Mouse (Mus musculus) spleen, adult 2 months (tissue): ENCODE data around the gene Vmn2r58. TPM values are rescaled to one million over a fixed set of nuclear protein-coding genes. Genes with fewer than 3 reads are reported as not detected.
"Not testable (repeated sequence)": the region's sequence is repeated elsewhere in the genome, so short reads cannot be mapped to it uniquely, and the experiment has no call there.

ENCODE experiments used
- DNase-seq, 2 experiments: peaks; one replicate each; pipeline versions ENCODE4 v3.0.0 to v3.0.0-alpha.2; 2012 to 2021; ENCODE audit warnings: low spot score in 2 of 2, low read depth in 1 of 2
- H3K27ac ChIP-seq: fragments of 200-500 bp; 2 replicates; pipeline ENCODE4 v1.5.1; 2012; ENCODE audit warnings: low read length, inconsistent platforms; ENCODE audit not compliant: insufficient read depth
- H3K27me3 ChIP-seq: fragments of 200-500 bp; 2 replicates; pipeline ENCODE4 v1.6.1; 2012; ENCODE audit warnings: mild to moderate bottlenecking, moderate library complexity, low read length, inconsistent platforms; ENCODE audit not compliant: control insufficient read depth, insufficient read depth
- H3K36me3 ChIP-seq: fragments of 200-500 bp; 2 replicates; pipeline ENCODE4 v1.6.1; 2012; ENCODE audit warnings: mild to moderate bottlenecking, low read length, inconsistent platforms; ENCODE audit not compliant: control insufficient read depth, insufficient read depth
- H3K4me1 ChIP-seq: fragments of 200-500 bp; 2 replicates; pipeline ENCODE4 v1.6.1; 2011; ENCODE audit warnings: inconsistent platforms; ENCODE audit not compliant: control insufficient read depth, insufficient read depth, insufficient read length
- H3K4me3 ChIP-seq: fragments of 200-500 bp; 2 replicates; pipeline ENCODE4 v1.5.1; 2011; ENCODE audit warnings: mild to moderate bottlenecking, inconsistent platforms; ENCODE audit not compliant: insufficient read depth, insufficient read length; ENCODE audit errors: extremely low read depth
- WGBS: fragments of 180-500 bp; shearing (Covaris S2); methylation state at CpG from one replicate; pipeline ENCODE4 v1.1.7; 2018; 5-methylcytosine and 5-hydroxymethylcytosine counted together
- polyA plus RNA-seq: library from polyadenylated mRNA; depleted of rRNA; stranded (reverse); fragments of >200 nt; gene quantifications from 2 replicates; pipeline ENCODE4 v1.2.3, GENCODE M21; 2012; rRNA removed

Vmn2r58 gene
- not detected in 2 replicates for polyA plus RNA-seq

DNA sequence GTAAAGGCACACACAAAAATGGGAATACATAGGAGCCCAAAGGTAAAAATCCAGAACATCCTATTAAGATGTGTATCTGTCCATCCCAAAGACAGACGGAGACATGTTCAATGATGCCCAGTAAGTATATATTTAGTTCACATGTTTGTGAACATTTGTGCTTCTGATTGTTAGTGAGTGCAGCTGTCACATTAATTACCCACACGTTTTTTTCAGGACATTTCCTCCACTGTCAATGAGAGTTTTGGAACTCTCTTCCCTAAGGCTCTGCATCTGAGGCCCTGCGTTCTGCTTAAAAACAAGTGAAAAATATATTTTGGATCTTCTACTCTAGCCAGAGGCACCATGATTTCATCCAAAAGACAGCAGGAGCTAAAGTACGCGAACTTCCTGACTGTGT, at the start of gene Vmn2r58:
Vmn2r58 (minus strand) TSS at position 101 of the 400 bp plus-strand sequence.
- not testable (repeated sequence) for H3K27ac ChIP-seq, H3K27me3 ChIP-seq, H3K36me3 ChIP-seq, H3K4me1 ChIP-seq, DNase-seq, H3K4me3 ChIP-seq
- WGBS, result 78% methylated on average over 5 of the region's 5 CpGs

Other genes with a start within 250 kb of the Vmn2r58 start
- 0.33 and 0.81 TPM in 2 replicates for gene Zfp788, start 239.5 kb downstream of the Vmn2r58 start, polyA plus RNA-seq
- gene Vmn2r59, start 186.3 kb upstream of the Vmn2r58 start, polyA plus RNA-seq, result not detected in 2 replicates
- gene Vmn2r60, start 235.1 kb upstream of the Vmn2r58 start, polyA plus RNA-seq, result under 0.01 TPM in 1 of 2 replicates, not detected in the other